Mouse (Mus musculus): Measurements from ENCODE around the gene Zbtb20. TPM values are rescaled to one million over a fixed set of nuclear protein-coding genes. Genes with fewer than 3 reads are reported as not detected.

Gene Zbtb20
- polyA plus RNA-seq, 1 experiment from 2014 or later, result 32.5 TPM

GRCm38 (mm10) chr16:43341916-43342455 lies 466.3 kb downstream of the Zbtb20 start:
- no peaks in the 10 kb centered on the region for H3K4me1 ChIP-seq
- H3K36me3 ChIP-seq, result no peaks in the 10 kb centered on the region
- H3K27ac ChIP-seq, result no peak overlapping the region
- H3K9me3 ChIP-seq, result no peaks in the 10 kb centered on the region
- H3K27me3 ChIP-seq (ENCODE audit: insufficient read depth, poor library complexity, severe bottlenecking), result no peaks in the 10 kb centered on the region
- no peak for DNase-seq (ENCODE audit: low spot score)
- no peak overlapping the region for H3K4me3 ChIP-seq

GRCm38 (mm10) chr16:43346094-43346493 lies 470.4 kb downstream of the Zbtb20 start:
- DNase-seq (ENCODE audit: low spot score), result no peak
- H3K27ac ChIP-seq, result no peak overlapping the region
- no peaks in the 10 kb centered on the region for H3K9me3 ChIP-seq
- no peaks in the 10 kb centered on the region for H3K36me3 ChIP-seq
- no peaks in the 10 kb centered on the region for H3K27me3 ChIP-seq (ENCODE audit: insufficient read depth, poor library complexity, severe bottlenecking)
- no peaks in the 10 kb centered on the region for H3K4me1 ChIP-seq
- no peak overlapping the region for H3K4me3 ChIP-seq

GRCm38 (mm10) chr16:43355776-43356645 lies 480.3 kb downstream of the Zbtb20 start:
- H3K36me3 ChIP-seq, result no peaks in the 10 kb centered on the region
- H3K27me3 ChIP-seq (ENCODE audit: insufficient read depth, poor library complexity, severe bottlenecking), result no peaks in the 10 kb centered on the region
- no peak overlapping the region for H3K4me3 ChIP-seq
- no peak overlapping the region for H3K27ac ChIP-seq
- H3K4me1 ChIP-seq, result no peaks in the 10 kb centered on the region
- whole genome bisulfite sequencing, result 76% methylated on average over 9 of the region's 9 CpGs
- no peaks in the 10 kb centered on the region for H3K9me3 ChIP-seq
- no peak for DNase-seq (ENCODE audit: low spot score)

- Histone ChIP-seq H3K4me1 (peaks cover 17% of the 10 kb centered on the region), H3K27me3 (ENCODE audit: insufficient read depth, poor library complexity, severe bottlenecking) (no peaks in the 10 kb centered on the region), H3K9me3 (no peaks in the 10 kb centered on the region), H3K36me3 (no peaks in the 10 kb centered on the region), H3K4me3 (no peak overlapping the region), H3K27ac (no peak overlapping the region)
- no peak for DNase-seq (ENCODE audit: low spot score)
- 58% methylated on average over 3 of the region's 3 CpGs for WGBS
These were observed 483.9 kb downstream of the Zbtb20 start for GRCm38 (mm10) chr16:43359546-43359945.

- peaks cover 19% of the 10 kb centered on the region for H3K4me1 ChIP-seq
- WGBS, result 89% methylated on average over 2 of the region's 2 CpGs
- DNase-seq (ENCODE audit: low spot score), result no peak
These were observed 484.4 kb downstream of the Zbtb20 start for GRCm38 (mm10) chr16:43360112-43360511.

GRCm38 (mm10) chr16:43360838-43361480 lies 485.3 kb downstream of the Zbtb20 start:
- 88% methylated on average over 7 of the region's 7 CpGs for WGBS
- H3K4me1 ChIP-seq, result peaks cover 19% of the 10 kb centered on the region
- no peak overlapping the region for H3K4me3 ChIP-seq
- H3K36me3 ChIP-seq, result no peaks in the 10 kb centered on the region
- no peak overlapping the region for H3K27ac ChIP-seq
- no peaks in the 10 kb centered on the region for H3K27me3 ChIP-seq (ENCODE audit: insufficient read depth, poor library complexity, severe bottlenecking)
- no peak for DNase-seq (ENCODE audit: low spot score)
- no peaks in the 10 kb centered on the region for H3K9me3 ChIP-seq

More at GRCm38 (mm10) chr16:43360112-43360511, 484.4 kb downstream of the Zbtb20 start:
- H3K9me3 ChIP-seq, result no peaks in the 10 kb centered on the region
- no peaks in the 10 kb centered on the region for H3K36me3 ChIP-seq
- no peak overlapping the region for H3K4me3 ChIP-seq
- no peak overlapping the region for H3K27ac ChIP-seq
- H3K27me3 ChIP-seq (ENCODE audit: insufficient read depth, poor library complexity, severe bottlenecking), result no peaks in the 10 kb centered on the region

GRCm38 (mm10) chr16:43362651-43363300 lies 487.1 kb downstream of the Zbtb20 start:
- Histone ChIP-seq H3K27ac (peak overlapping the region; percentile 88), H3K4me1 (peaks cover 19% of the 10 kb centered on the region), H3K36me3 (no peaks in the 10 kb centered on the region), H3K9me3 (no peaks in the 10 kb centered on the region), H3K4me3 (peak overlapping the region; percentile 27; the same call in 1 of the 2 replicates), H3K27me3 (ENCODE audit: insufficient read depth, poor library complexity, severe bottlenecking) (no peaks in the 10 kb centered on the region)
- peak; percentile 82 for DNase-seq (ENCODE audit: low spot score)
- 54% methylated on average over 9 of the region's 9 CpGs for WGBS

- no peak for DNase-seq (ENCODE audit: low spot score)
- no peaks in the 10 kb centered on the region for H3K36me3 ChIP-seq
- peak overlapping the region; percentile 88 for H3K27ac ChIP-seq
These were observed 487.6 kb downstream of the Zbtb20 start for GRCm38 (mm10) chr16:43363316-43363715.

GRCm38 (mm10) chr16:43363751-43364515 lies 488.3 kb downstream of the Zbtb20 start:
- Histone ChIP-seq H3K9me3 (no peaks in the 10 kb centered on the region), H3K27me3 (ENCODE audit: insufficient read depth, poor library complexity, severe bottlenecking) (no peaks in the 10 kb centered on the region), H3K4me3 (peak overlapping the region; percentile 35; the same call in 1 of the 2 replicates), H3K4me1 (peaks cover 19% of the 10 kb centered on the region), H3K36me3 (no peaks in the 10 kb centered on the region), H3K27ac (peak overlapping the region; percentile 88)
- WGBS, result 15% methylated on average over 7 of the region's 7 CpGs
- DNase-seq (ENCODE audit: low spot score), result peak; percentile 86

More at GRCm38 (mm10) chr16:43363316-43363715, 487.6 kb downstream of the Zbtb20 start:
- WGBS, result 54% methylated on average over 6 of the region's 6 CpGs
- peak overlapping the region; percentile 27; the same call in 1 of the 2 replicates for H3K4me3 ChIP-seq
- H3K4me1 ChIP-seq, result peaks cover 19% of the 10 kb centered on the region
- H3K27me3 ChIP-seq (ENCODE audit: insufficient read depth, poor library complexity, severe bottlenecking), result no peaks in the 10 kb centered on the region
- no peaks in the 10 kb centered on the region for H3K9me3 ChIP-seq

- WGBS, result 64% methylated on average over 6 of the region's 6 CpGs
- Histone ChIP-seq H3K4me3 (no peak overlapping the region), H3K9me3 (no peaks in the 10 kb centered on the region), H3K4me1 (peaks cover 19% of the 10 kb centered on the region), H3K27me3 (ENCODE audit: insufficient read depth, poor library complexity, severe bottlenecking) (no peaks in the 10 kb centered on the region), H3K27ac (peak overlapping the region; percentile 88), H3K36me3 (no peaks in the 10 kb centered on the region)
- DNase-seq (ENCODE audit: low spot score), result no peak
These were observed 488.8 kb downstream of the Zbtb20 start for GRCm38 (mm10) chr16:43364516-43364910.

- 89% methylated on average over 3 of the region's 3 CpGs for WGBS
- peaks cover 22% of the 10 kb centered on the region for H3K4me1 ChIP-seq
- H3K4me3 ChIP-seq, result no peak overlapping the region
- no peak for DNase-seq (ENCODE audit: low spot score)
- H3K27me3 ChIP-seq (ENCODE audit: insufficient read depth, poor library complexity, severe bottlenecking), result no peaks in the 10 kb centered on the region
- H3K27ac ChIP-seq, result peak overlapping the region; percentile 88; the same call in 1 of the 2 replicates
- no peaks in the 10 kb centered on the region for H3K9me3 ChIP-seq
- H3K36me3 ChIP-seq, result no peaks in the 10 kb centered on the region
These were observed 489.6 kb downstream of the Zbtb20 start for GRCm38 (mm10) chr16:43365277-43365676.

GRCm38 (mm10) chr16:43370496-43371020 lies 494.9 kb downstream of the Zbtb20 start:
- no peaks in the 10 kb centered on the region for H3K36me3 ChIP-seq
- no peak overlapping the region for H3K27ac ChIP-seq
- no peak overlapping the region for H3K4me3 ChIP-seq
- peaks cover 11% of the 10 kb centered on the region; the same call in 1 of the 2 replicates for H3K4me1 ChIP-seq
- no peaks in the 10 kb centered on the region for H3K9me3 ChIP-seq
- H3K27me3 ChIP-seq (ENCODE audit: insufficient read depth, poor library complexity, severe bottlenecking), result no peaks in the 10 kb centered on the region
- DNase-seq (ENCODE audit: low spot score), result no peak
- WGBS, result 75% methylated on average over 3 of the region's 3 CpGs
